Mouse (Mus musculus): ENCODE results near the gene 2900092C05Rik. TPM values are rescaled to one million over a fixed set of nuclear protein-coding genes. Genes with fewer than 3 reads are reported as not detected.

The 2900092C05Rik gene
- polyA plus RNA-seq (2016; fragmentation: Nextera tagmentation; extraction: Ambion mirVana) = not detected in 2 replicates

DNA sequence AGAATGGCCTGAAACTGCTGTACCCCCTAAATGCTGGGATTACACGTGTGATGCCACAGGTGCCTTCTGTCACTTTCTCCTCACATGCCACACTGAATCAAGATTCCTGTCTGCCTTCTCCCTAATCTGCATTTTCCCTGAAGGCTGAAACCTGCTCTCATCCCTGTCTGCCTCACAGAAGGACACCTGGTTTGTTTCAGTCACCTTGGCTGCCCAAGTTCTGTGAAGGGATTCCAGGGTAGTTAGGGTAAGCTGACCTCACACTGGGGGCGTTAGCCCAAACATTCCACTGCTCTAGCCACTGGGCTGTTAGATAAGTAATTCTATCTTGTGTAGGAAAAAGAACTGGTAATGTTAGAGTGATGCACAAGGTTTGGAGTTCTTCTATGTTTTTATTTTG is at the start of gene 2900092C05Rik:
Gene 2900092C05Rik, plus strand, starts transcription at position 301 of the 400 bp plus-strand sequence.
- peaks cover 6% of the 10 kb centered on the region; the same call in 1 of the 2 replicates for H3K9me3 ChIP-seq
- H3K4me2 ChIP-seq (replicated peaks) = no peak within 1 kb of the TSS
- ATAC-seq (ENCODE audit: insufficient number of reproducible peaks, insufficient read depth, low FRiP score, low TSS enrichment) = no peak
- no peak within 1 kb of the TSS for H3K4me3 ChIP-seq
- H3K4me1 ChIP-seq = no peaks in the 10 kb centered on the region
- WGBS = 60% methylated on average over 2 of the region's 2 CpGs
- H3K9ac ChIP-seq = no peak within 1 kb of the TSS
- no peak within 1 kb of the TSS for H3K27ac ChIP-seq
- H3K27me3 ChIP-seq = no peaks in the 10 kb centered on the region
- no peaks in the 10 kb centered on the region for H3K36me3 ChIP-seq

DNA sequence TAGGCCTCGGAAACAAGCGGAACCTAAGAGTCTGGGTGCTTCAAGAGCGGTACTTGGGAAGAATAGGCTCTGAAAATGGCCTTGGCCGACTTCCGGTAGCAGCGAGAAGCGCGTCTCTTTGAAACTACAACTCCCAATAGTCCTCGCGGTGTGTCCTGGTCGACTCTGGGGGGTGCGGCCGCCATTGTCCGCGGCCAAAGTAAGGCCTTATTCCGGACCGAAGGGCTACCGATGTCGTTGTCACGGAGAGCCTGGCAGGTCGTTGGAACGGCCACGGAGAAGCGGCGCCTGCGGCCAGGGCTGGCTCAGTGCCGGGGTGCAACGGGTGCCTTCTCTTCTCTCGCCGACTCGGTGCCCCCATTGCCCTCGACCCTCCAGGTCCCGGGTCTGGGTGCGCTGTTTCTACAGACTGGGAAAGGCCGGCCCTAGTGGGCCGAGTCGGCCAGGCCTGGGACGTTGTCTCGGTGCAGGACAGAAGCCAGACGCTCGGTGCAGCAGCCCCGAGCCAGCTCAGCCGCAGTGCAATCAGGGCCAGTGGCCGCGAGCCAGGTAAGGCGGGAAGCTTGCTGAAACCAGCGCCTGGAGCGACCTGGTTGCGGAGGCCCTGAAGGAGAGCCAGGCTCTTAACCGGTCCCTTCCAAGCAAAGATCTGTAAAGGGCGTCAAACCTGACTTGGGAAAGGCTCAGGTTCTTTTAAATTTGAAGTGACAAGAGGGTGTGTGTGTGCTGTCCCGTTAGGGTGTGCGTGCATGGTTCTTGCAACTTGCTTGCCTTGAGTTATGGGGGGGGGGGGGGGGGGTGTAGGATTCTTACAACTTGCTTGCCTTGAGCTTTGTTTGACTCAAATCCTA is 33.9 kb upstream of the 2900092C05Rik start, which contains the start of gene Zfp606:
Gene Zfp606, plus strand, starts transcription at position 136 of the 851 bp plus-strand sequence.
- Histone ChIP-seq H3K27ac (peak within 1 kb of the TSS; percentile 84), H3K4me3 (peak within 1 kb of the TSS; percentile 69), H3K36me3 (peaks cover 32% of the 10 kb centered on the region), H3K27me3 (no peaks in the 10 kb centered on the region), H3K4me1 (no peaks in the 10 kb centered on the region), H3K9me3 (peaks cover 9% of the 10 kb centered on the region; the same call in 1 of the 2 replicates), H3K4me2 (replicated peaks) (peak within 1 kb of the TSS; percentile 54), H3K9ac (peak within 1 kb of the TSS; percentile 83)
- WGBS = under 1% methylated on average over 53 of the region's 53 CpGs
- ATAC-seq (ENCODE audit: insufficient number of reproducible peaks, insufficient read depth, low FRiP score, low TSS enrichment) = peak; percentile 90

- peak overlapping the region; percentile 84 for H3K27ac ChIP-seq
- peak overlapping the region; percentile 54 for H3K4me2 ChIP-seq (replicated peaks)
- no peaks in the 10 kb centered on the region for H3K4me1 ChIP-seq
- ATAC-seq (ENCODE audit: insufficient number of reproducible peaks, insufficient read depth, low FRiP score, low TSS enrichment) = peak; percentile 38; the same call in 1 of the 2 replicates
- peak overlapping the region; percentile 69 for H3K4me3 ChIP-seq
- no peaks in the 10 kb centered on the region for H3K27me3 ChIP-seq
- WGBS = under 1% methylated on average over 8 of the region's 8 CpGs
- H3K9me3 ChIP-seq = peaks cover 9% of the 10 kb centered on the region; the same call in 1 of the 2 replicates
- peak overlapping the region; percentile 83 for H3K9ac ChIP-seq
- H3K36me3 ChIP-seq = peaks cover 38% of the 10 kb centered on the region
Measured at GRCm38 (mm10) chr7:12479009-12479346, 33.3 kb upstream of the 2900092C05Rik start.

DNA sequence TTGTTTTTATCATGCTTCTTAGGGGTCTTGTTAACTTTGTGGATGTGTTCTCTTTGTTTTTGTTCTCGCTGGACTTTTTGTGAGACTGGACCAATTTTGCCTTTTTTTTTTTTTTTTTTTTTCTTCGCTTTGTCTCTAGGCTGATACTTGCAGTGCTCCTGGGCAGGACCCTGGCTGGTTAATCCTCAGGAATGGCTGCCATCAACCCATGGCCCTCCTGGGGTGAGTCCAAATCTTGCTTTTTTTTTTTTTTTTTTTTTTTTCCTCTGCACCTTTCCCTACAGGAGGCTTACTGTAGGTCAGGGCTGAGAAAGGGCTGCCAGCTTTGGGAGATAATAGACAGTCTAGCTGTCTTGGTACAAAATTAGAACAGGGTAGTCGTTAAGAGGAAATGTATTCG is 32.8 kb upstream of the 2900092C05Rik start:
- Histone ChIP-seq H3K4me1 (no peaks in the 10 kb centered on the region), H3K9me3 (peaks cover 10% of the 10 kb centered on the region; the same call in 1 of the 2 replicates), H3K27me3 (no peaks in the 10 kb centered on the region), H3K27ac (no peak overlapping the region), H3K4me3 (peak overlapping the region; percentile 69), H3K4me2 (replicated peaks) (peak overlapping the region; percentile 54), H3K36me3 (peaks cover 44% of the 10 kb centered on the region), H3K9ac (peak overlapping the region; percentile 83; the same call in 1 of the 2 replicates)
- ATAC-seq (ENCODE audit: insufficient number of reproducible peaks, insufficient read depth, low FRiP score, low TSS enrichment) = no peak
- 67% methylated on average over 4 of the region's 4 CpGs for WGBS

DNA sequence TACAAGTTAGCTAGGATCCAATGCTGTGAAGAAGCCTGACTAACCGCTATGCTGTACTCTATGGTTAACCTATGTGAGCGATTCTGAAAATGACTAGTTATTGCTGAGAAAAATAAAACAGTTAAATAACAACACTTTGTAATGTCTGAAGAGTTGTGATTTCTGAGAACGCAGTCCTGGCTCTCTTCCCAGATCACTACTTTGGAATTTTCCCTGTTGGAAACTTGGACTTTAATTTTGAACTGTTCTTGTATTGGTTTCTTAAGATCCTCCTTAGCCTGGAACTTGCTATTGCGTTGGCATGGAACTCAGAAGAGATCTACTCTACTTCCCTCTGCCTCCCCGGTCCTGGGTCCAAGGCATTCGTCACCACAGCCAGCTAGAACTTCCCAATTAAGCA is 28.5 kb upstream of the 2900092C05Rik start:
- no peak overlapping the region for H3K4me3 ChIP-seq
- H3K4me1 ChIP-seq = no peaks in the 10 kb centered on the region
- H3K9ac ChIP-seq = no peak overlapping the region
- WGBS = 97% methylated on average over 6 of the region's 6 CpGs
- H3K9me3 ChIP-seq = peaks cover 41% of the 10 kb centered on the region
- no peak overlapping the region for H3K27ac ChIP-seq
- ATAC-seq (ENCODE audit: insufficient number of reproducible peaks, insufficient read depth, low FRiP score, low TSS enrichment) = no peak
- H3K27me3 ChIP-seq = no peaks in the 10 kb centered on the region
- H3K4me2 ChIP-seq (replicated peaks) = no peak overlapping the region
- peaks cover 86% of the 10 kb centered on the region for H3K36me3 ChIP-seq

DNA sequence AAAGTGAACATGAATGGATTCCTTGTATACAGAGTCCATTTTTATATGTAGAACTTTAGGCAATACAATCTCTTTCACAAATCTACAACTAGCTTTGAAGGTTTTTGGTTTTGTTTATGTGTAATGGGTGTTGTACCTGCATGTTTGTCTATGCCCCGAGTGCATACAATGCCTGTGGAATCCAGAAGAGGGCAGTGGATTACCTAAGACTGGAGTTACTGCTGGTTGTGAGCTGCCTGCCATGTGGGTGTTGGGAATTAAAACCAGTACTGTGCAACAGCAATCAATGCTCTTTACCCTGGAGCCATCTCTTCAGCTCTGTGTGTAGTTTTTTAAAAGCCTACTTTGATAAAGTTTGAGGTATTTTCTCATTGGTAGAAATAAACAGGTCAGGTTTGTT is 26.4 kb upstream of the 2900092C05Rik start:
- H3K4me1 ChIP-seq = no peaks in the 10 kb centered on the region
- H3K27me3 ChIP-seq = no peaks in the 10 kb centered on the region
- no peak for ATAC-seq (ENCODE audit: insufficient number of reproducible peaks, insufficient read depth, low FRiP score, low TSS enrichment)
- H3K9me3 ChIP-seq = peaks cover 57% of the 10 kb centered on the region
- H3K36me3 ChIP-seq = peaks cover 98% of the 10 kb centered on the region
- no peak overlapping the region for H3K4me2 ChIP-seq (replicated peaks)
- no peak overlapping the region for H3K4me3 ChIP-seq
- 96% methylated on average over 1 of the region's 1 CpGs for WGBS
- no peak overlapping the region for H3K27ac ChIP-seq
- H3K9ac ChIP-seq = no peak overlapping the region

- ATAC-seq (ENCODE audit: insufficient number of reproducible peaks, insufficient read depth, low FRiP score, low TSS enrichment) = no peak
- Histone ChIP-seq H3K4me3 (no peak overlapping the region), H3K4me1 (no peaks in the 10 kb centered on the region), H3K27ac (no peak overlapping the region), H3K9me3 (peaks cover 61% of the 10 kb centered on the region), H3K9ac (no peak overlapping the region), H3K4me2 (replicated peaks) (no peak overlapping the region), H3K36me3 (peaks cover 98% of the 10 kb centered on the region), H3K27me3 (no peaks in the 10 kb centered on the region)
Measured at GRCm38 (mm10) chr7:12486691-12487090, 25.6 kb upstream of the 2900092C05Rik start.

DNA sequence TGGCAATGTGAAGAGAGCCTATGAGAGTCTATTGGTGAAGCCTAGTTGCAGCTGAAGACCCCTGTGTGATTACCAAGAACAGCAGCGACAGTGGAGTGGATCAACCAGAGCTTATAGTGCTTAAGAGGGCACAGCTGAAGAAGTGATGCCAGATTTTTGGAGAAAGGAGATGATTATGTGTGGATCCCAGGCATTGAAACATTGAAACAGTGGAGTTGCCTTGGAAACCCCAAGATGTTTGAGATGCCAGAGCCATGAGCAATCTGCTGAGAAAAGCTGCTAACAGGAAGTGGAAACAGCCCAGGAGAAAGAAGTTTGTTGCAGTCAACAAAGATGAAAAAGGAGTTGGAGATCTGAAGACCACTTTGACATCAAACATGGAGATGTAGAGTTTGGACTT is 1.4 kb upstream of the 2900092C05Rik start:
- no peak for ATAC-seq (ENCODE audit: insufficient number of reproducible peaks, insufficient read depth, low FRiP score, low TSS enrichment)
- no peak overlapping the region for H3K27ac ChIP-seq
- no peak overlapping the region for H3K4me2 ChIP-seq (replicated peaks)
- WGBS = 47% methylated on average over 1 of the region's 1 CpGs
- H3K27me3 ChIP-seq = no peaks in the 10 kb centered on the region
- H3K36me3 ChIP-seq = no peaks in the 10 kb centered on the region
- no peaks in the 10 kb centered on the region for H3K4me1 ChIP-seq
- H3K9ac ChIP-seq = no peak overlapping the region
- H3K9me3 ChIP-seq = peaks cover 6% of the 10 kb centered on the region; the same call in 1 of the 2 replicates
- no peak overlapping the region for H3K4me3 ChIP-seq

Other genes with a start within 250 kb of the 2900092C05Rik start
- not detected in 2 replicates for gene Vmn1r81, start 244.2 kb upstream of the 2900092C05Rik start, polyA plus RNA-seq (2016; fragmentation: Nextera tagmentation; extraction: Ambion mirVana)
- not detected in 2 replicates for gene Vmn1r82, start 212.1 kb upstream of the 2900092C05Rik start, polyA plus RNA-seq (2016; fragmentation: Nextera tagmentation; extraction: Ambion mirVana)
- not detected in 2 replicates for gene Vmn1r83, start 183.0 kb upstream of the 2900092C05Rik start, polyA plus RNA-seq (2016; fragmentation: Nextera tagmentation; extraction: Ambion mirVana)
- gene Vmn1r84, start 143.2 kb upstream of the 2900092C05Rik start, polyA plus RNA-seq (2016; fragmentation: Nextera tagmentation; extraction: Ambion mirVana) = not detected in 2 replicates
- gene Zfp551, start 89.8 kb upstream of the 2900092C05Rik start, polyA plus RNA-seq (2016; fragmentation: Nextera tagmentation; extraction: Ambion mirVana) = 5.4 and 5.8 TPM in 2 replicates
- 36.1 and 38.2 TPM in 2 replicates for gene Zfp606, start 34.2 kb upstream of the 2900092C05Rik start, polyA plus RNA-seq (2016; fragmentation: Nextera tagmentation; extraction: Ambion mirVana)
- gene Vmn2r53, start 96.3 kb downstream of the 2900092C05Rik start, polyA plus RNA-seq (2016; fragmentation: Nextera tagmentation; extraction: Ambion mirVana) = not detected in 2 replicates
- not detected in 2 replicates for gene Vmn2r54, start 127.8 kb downstream of the 2900092C05Rik start, polyA plus RNA-seq (2016; fragmentation: Nextera tagmentation; extraction: Ambion mirVana)
- not detected in 2 replicates for gene Vmn2r55, start 172.5 kb downstream of the 2900092C05Rik start, polyA plus RNA-seq (2016; fragmentation: Nextera tagmentation; extraction: Ambion mirVana)
- gene Vmn2r56, start 222.5 kb downstream of the 2900092C05Rik start, polyA plus RNA-seq (2016; fragmentation: Nextera tagmentation; extraction: Ambion mirVana) = not detected in 2 replicates

Measured in embryonic facial prominence, embryonic 12.5 days (tissue).